Mouse (Mus musculus): ENCODE measurements around the gene Prep. TPM values are rescaled to one million over a fixed set of nuclear protein-coding genes. Genes with fewer than 3 reads are reported as not detected.

The Prep gene
- polyA plus RNA-seq, 1 experiment from 2014 or later: 33.8 TPM

DNA sequence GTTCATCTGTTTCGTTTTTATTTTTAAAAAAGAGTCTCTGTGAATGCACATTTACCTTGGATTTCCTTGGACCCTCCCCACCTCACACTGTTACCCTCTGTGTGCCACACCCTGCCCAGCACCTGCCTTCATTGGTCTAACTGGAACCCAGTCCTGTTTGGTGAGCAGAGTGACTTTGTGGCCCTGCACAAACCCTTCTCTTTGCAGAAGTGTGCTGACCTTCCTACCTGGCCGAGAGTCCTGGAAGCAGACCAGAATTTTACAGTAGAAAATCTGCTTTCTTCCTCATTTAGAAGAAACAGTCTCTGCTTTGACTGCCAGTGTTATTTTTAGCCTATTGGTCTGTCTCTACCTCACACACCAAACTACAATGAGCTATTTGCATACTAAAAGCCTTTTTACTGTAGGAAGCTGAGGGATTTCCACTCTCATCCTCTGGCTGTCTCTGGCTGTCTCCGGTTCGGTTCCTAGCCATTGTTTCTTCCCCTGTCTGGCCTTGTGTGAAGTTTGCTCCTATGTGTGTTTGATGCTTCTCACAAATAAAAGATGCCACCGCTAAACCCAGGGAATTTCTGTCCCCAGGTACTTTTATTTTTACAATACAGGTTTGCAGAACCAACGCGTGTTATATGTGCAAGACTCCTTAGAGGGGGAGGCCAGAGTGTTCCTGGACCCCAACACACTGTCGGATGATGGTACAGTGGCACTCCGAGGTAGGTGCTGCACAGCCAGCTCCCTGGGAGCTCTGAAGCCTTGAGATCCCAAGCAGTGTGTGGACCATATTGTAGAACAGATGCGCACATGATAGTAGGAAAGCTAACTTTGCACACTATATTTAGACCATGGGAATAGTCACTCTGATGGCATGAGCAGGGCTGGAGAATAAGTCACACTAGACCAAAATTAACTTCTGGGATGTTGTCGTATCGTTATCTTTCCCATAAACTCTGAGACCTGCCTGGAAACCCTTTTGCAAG, 25.4 kb downstream of the Prep start:
- H3K27ac ChIP-seq: no peak overlapping the region

DNA sequence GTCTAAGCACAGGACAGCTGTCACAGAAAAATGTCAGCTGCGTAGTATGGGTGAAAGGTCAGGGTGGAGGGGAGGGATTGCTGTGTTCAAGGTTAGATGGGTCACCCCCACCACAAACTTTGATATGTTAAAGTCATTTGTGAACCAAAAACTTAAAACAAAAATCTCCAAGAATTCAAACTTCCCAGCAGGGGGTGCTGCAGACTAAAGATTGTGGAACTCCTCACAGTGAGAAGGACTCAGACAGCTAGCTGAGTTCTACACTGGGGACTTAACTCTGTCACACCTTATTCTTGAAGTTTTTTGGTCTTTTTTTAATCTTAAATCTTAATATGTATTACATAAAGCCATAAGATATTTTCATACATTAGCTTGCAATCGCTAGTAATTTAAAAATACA, 31.7 kb downstream of the Prep start:
- Histone ChIP-seq H3K27ac (no peak overlapping the region), H3K4me3 (replicated peaks) (no peak overlapping the region), H3K9me3 (no peaks in the 10 kb centered on the region), H3K36me3 (peaks cover 75% of the 10 kb centered on the region), H3K4me2 (no peak overlapping the region), H3K4me1 (replicated peaks) (no peaks in the 10 kb centered on the region), H3K27me3 (no peaks in the 10 kb centered on the region), H3K9ac (replicated peaks) (no peak overlapping the region)
- WGBS: 97% methylated on average over 2 of the region's 2 CpGs
- ATAC-seq (ENCODE audit: insufficient number of reproducible peaks, insufficient read depth, low FRiP score, low TSS enrichment, low read depth): no peak

More for the DNA sequence above, 25.4 kb downstream of the Prep start:
- Histone ChIP-seq H3K9me3 (no peaks in the 10 kb centered on the region), H3K36me3 (peaks cover 62% of the 10 kb centered on the region), H3K4me3 (replicated peaks) (no peak overlapping the region), H3K4me2 (no peak overlapping the region), H3K27me3 (no peaks in the 10 kb centered on the region), H3K9ac (replicated peaks) (no peak overlapping the region), H3K4me1 (replicated peaks) (0 out of 2 replicates have a peak, but pooled peaks cover 12% of the 10 kb centered on the region)
- 87% methylated on average over 12 of the region's 12 CpGs for WGBS
- ATAC-seq (ENCODE audit: insufficient number of reproducible peaks, insufficient read depth, low FRiP score, low TSS enrichment, low read depth): no peak

DNA sequence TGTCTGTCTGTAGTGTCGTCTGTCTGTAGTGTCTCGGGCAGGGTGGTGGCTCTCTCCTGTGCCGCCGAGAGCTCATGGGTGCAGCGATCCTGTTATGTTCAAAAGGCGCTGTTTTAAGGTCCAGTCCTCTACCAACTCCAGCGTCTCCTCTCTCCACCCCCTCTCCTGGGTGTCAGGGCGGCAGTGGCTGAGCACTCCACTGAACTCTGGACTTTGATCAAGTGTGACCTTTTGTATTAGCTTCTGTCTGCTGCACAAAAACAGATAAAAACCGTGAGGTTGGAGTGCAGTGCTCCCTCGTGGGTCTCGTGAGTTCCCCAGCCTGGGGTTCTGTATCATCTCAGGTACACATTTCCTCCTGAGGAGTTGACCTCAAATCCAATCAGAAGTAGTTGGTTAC, 33.5 kb downstream of the Prep start:
- Histone ChIP-seq H3K9me3 (no peaks in the 10 kb centered on the region), H3K27me3 (no peaks in the 10 kb centered on the region), H3K36me3 (peaks cover 63% of the 10 kb centered on the region), H3K4me2 (no peak overlapping the region), H3K4me1 (replicated peaks) (0 out of 2 replicates have a peak, but pooled peaks cover 3% of the 10 kb centered on the region), H3K9ac (replicated peaks) (no peak overlapping the region), H3K4me3 (replicated peaks) (no peak overlapping the region), H3K27ac (no peak overlapping the region)
- ATAC-seq (ENCODE audit: insufficient number of reproducible peaks, insufficient read depth, low FRiP score, low TSS enrichment, low read depth): no peak
- WGBS: 89% methylated on average over 11 of the region's 11 CpGs

DNA sequence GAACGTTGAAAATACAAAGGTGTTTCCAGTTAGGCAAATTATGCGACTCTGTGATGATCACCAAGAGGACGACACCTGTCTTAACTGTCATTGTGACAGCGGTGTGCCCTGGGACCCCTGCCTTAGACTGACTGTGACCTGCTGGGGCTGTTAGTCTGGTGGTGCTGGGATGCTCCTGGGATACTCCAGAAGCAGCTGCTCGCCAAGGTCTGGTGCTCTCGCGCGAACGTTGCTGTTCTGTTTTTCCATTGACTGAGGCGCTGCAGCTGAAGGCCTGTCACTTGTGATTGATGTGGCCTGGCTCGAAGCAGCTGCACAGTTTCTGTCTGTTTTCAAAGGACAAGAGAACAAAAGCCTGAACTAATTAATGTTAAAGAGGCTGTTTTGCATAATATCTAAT, 36.2 kb downstream of the Prep start:
- Histone ChIP-seq H3K36me3 (peaks cover 58% of the 10 kb centered on the region), H3K9me3 (no peaks in the 10 kb centered on the region), H3K4me1 (replicated peaks) (0 out of 2 replicates have a peak, but pooled peaks cover 3% of the 10 kb centered on the region), H3K4me3 (replicated peaks) (no peak overlapping the region), H3K27me3 (no peaks in the 10 kb centered on the region), H3K27ac (no peak overlapping the region), H3K9ac (replicated peaks) (no peak overlapping the region), H3K4me2 (no peak overlapping the region)
- WGBS: 52% methylated on average over 11 of the region's 11 CpGs
- ATAC-seq (ENCODE audit: insufficient number of reproducible peaks, insufficient read depth, low FRiP score, low TSS enrichment, low read depth): no peak

DNA sequence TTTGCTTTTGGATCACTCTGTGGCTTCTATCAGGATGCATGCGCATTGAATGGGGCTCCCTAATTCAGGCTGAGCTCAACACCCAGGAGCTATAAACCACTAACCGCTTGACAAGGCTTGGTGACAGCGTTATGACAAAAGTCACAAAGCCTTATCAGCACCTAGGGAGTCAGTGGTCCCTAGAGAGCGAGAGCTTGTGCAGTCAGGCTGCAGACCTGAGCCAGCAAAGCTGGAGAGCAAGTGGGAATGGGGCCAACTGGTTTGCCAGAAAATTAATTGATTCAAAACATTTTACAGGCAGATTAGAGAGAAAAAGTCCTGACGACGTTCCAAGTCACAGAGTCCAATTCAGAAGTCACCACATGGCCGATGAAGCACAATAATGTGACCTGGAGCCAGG, 37.1 kb downstream of the Prep start:
- Histone ChIP-seq H3K27ac (no peak overlapping the region), H3K4me2 (no peak overlapping the region), H3K36me3 (peaks cover 58% of the 10 kb centered on the region), H3K27me3 (no peaks in the 10 kb centered on the region), H3K4me3 (replicated peaks) (no peak overlapping the region), H3K9ac (replicated peaks) (no peak overlapping the region), H3K9me3 (no peaks in the 10 kb centered on the region), H3K4me1 (replicated peaks) (0 out of 2 replicates have a peak, but pooled peaks cover 3% of the 10 kb centered on the region)
- no peak for ATAC-seq (ENCODE audit: insufficient number of reproducible peaks, insufficient read depth, low FRiP score, low TSS enrichment, low read depth)
- 66% methylated on average over 7 of the region's 7 CpGs for WGBS

DNA sequence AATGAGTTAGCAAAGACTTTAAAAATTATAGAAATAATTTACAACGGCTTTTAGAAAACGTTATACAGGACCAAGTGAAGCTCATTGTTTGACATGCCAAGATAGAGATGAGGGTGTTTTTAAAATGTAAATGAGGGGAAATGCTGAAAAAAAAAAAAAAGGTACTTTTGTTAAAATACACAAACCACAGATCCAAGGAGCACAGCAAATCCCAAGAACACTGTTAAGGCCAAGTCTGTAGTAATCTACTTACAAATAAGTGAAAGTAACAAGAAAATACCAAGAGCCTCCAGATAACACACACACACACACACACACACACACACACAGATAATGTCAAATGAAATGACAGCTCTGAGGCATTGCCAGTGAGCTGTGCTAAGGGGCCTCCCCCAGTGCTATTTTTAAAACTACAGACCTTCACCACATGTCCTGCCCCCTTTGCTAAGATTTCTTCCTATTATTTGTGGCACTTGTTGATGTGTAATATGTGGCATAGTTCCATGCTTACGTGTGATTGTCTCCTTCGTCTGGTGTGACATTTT, 37.6 kb downstream of the Prep start:
- WGBS: 85% methylated on average over 4 of the region's 4 CpGs
- Histone ChIP-seq H3K4me3 (replicated peaks) (no peak overlapping the region), H3K9me3 (no peaks in the 10 kb centered on the region)

DNA sequence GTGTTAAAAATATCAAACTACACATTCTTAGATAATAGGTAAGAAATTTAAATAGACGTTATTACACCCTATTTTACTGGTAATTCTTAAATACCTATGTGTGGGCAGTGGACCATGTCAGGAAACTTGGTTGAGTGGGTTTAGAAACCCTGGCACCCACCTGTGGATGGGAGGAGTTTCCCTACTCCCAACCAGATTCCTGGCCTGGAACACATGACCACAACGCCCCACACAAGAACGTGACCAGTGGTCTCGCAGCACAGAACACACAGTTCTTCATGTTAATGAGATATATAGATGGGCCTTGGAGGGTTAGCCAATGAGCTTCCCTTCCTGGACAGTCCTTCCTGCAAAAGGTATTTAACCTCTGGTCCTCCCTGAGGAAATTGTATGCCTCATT, 39.5 kb downstream of the Prep start:
- WGBS: 89% methylated on average over 4 of the region's 4 CpGs
- Histone ChIP-seq H3K36me3 (peaks cover 61% of the 10 kb centered on the region), H3K27me3 (no peaks in the 10 kb centered on the region), H3K4me1 (replicated peaks) (0 out of 2 replicates have a peak, but pooled peaks cover 3% of the 10 kb centered on the region), H3K27ac (no peak overlapping the region), H3K9me3 (no peaks in the 10 kb centered on the region), H3K9ac (replicated peaks) (no peak overlapping the region), H3K4me2 (no peak overlapping the region), H3K4me3 (replicated peaks) (no peak overlapping the region)
- no peak for ATAC-seq (ENCODE audit: insufficient number of reproducible peaks, insufficient read depth, low FRiP score, low TSS enrichment, low read depth)

More for the DNA sequence above, 37.6 kb downstream of the Prep start:
- Histone ChIP-seq H3K36me3 (peaks cover 58% of the 10 kb centered on the region), H3K4me1 (replicated peaks) (0 out of 2 replicates have a peak, but pooled peaks cover 3% of the 10 kb centered on the region), H3K9ac (replicated peaks) (no peak overlapping the region), H3K27ac (no peak overlapping the region), H3K4me2 (no peak overlapping the region), H3K27me3 (no peaks in the 10 kb centered on the region)
- no peak for ATAC-seq (ENCODE audit: insufficient number of reproducible peaks, insufficient read depth, low FRiP score, low TSS enrichment, low read depth)

DNA sequence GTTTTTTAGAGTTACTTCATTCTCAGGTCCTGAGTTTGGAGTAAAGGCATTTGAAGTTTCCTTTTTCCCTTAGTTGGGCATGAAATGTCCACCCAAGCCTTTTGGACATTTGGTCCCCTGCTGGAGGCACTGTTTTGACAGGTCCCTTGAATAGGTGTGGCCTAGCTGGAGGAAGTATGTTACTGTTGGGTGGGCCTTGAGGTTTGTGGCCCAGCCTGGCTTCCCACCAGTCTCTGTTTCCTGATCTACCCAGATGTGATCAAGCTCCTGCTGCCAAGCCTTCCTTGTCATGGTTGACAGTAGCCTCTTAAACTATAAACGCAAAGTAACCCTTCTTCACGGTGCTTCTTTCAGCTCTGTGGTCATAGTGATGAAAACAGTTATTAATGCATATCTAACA, 40.3 kb downstream of the Prep start:
- H3K4me2 ChIP-seq: no peak overlapping the region
- no peak overlapping the region for H3K9ac ChIP-seq (replicated peaks)
- H3K36me3 ChIP-seq: peaks cover 63% of the 10 kb centered on the region
- no peaks in the 10 kb centered on the region for H3K27me3 ChIP-seq
- no peak overlapping the region for H3K27ac ChIP-seq
- no peak overlapping the region for H3K4me3 ChIP-seq (replicated peaks)
- no peaks in the 10 kb centered on the region for H3K9me3 ChIP-seq
- 0 out of 2 replicates have a peak, but pooled peaks cover 3% of the 10 kb centered on the region for H3K4me1 ChIP-seq (replicated peaks)
- 96% methylated on average over 2 of the region's 2 CpGs for WGBS
- no peak for ATAC-seq (ENCODE audit: insufficient number of reproducible peaks, insufficient read depth, low FRiP score, low TSS enrichment, low read depth)

DNA sequence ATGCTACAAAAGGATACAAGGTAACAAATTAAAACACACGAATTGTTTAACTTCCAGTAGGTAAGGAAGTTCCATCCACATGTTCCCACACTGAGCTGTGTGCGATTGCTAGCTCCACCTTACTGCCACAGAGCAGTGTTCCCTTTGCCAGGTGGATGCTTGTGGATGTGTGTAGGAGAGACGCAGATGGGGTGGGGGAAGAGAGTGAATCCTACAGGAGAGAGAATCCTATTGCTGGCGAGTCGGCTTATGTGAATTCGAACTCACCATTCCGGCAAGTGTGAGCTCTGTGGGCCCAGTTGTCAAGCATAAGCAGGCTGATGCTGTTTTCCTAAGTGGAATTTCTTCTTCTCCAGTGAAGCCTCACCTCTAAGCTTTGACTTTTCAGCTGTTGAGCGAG, 42.0 kb downstream of the Prep start:
- H3K4me1 ChIP-seq (replicated peaks): 0 out of 2 replicates have a peak, but pooled peaks cover 2% of the 10 kb centered on the region
- H3K9ac ChIP-seq (replicated peaks): no peak overlapping the region
- H3K4me3 ChIP-seq (replicated peaks): no peak overlapping the region
- H3K27ac ChIP-seq: no peak overlapping the region
- H3K36me3 ChIP-seq: peaks cover 68% of the 10 kb centered on the region
- ATAC-seq (ENCODE audit: insufficient number of reproducible peaks, insufficient read depth, low FRiP score, low TSS enrichment, low read depth): no peak
- H3K27me3 ChIP-seq: no peaks in the 10 kb centered on the region
- H3K9me3 ChIP-seq: no peaks in the 10 kb centered on the region
- 96% methylated on average over 8 of the region's 8 CpGs for WGBS
- H3K4me2 ChIP-seq: no peak overlapping the region

DNA sequence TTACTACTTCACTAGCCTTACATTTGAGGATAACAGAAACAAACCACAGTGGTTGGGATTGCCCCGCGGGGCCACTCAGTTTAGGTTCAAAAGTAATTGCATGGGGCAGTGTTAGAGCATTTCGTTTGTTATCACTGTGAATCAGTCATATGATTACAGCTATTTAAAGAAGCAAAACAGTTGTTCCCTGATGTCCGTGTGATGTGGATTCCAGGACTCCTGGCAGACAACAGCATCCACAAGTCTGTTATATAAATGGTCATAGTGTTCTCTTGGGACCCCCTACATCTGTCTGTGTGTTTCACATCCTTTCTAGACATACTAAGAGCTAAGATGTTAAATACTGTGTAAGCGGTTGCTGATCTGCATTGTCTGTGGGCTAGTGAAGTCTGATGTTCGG, 43.0 kb downstream of the Prep start:
- Histone ChIP-seq H3K4me1 (replicated peaks) (no peaks in the 10 kb centered on the region), H3K9me3 (no peaks in the 10 kb centered on the region), H3K4me2 (no peak overlapping the region), H3K4me3 (replicated peaks) (no peak overlapping the region), H3K27me3 (no peaks in the 10 kb centered on the region), H3K36me3 (peaks cover 78% of the 10 kb centered on the region), H3K9ac (replicated peaks) (no peak overlapping the region), H3K27ac (no peak overlapping the region)
- 91% methylated on average over 6 of the region's 6 CpGs for WGBS
- no peak for ATAC-seq (ENCODE audit: insufficient number of reproducible peaks, insufficient read depth, low FRiP score, low TSS enrichment, low read depth)

DNA sequence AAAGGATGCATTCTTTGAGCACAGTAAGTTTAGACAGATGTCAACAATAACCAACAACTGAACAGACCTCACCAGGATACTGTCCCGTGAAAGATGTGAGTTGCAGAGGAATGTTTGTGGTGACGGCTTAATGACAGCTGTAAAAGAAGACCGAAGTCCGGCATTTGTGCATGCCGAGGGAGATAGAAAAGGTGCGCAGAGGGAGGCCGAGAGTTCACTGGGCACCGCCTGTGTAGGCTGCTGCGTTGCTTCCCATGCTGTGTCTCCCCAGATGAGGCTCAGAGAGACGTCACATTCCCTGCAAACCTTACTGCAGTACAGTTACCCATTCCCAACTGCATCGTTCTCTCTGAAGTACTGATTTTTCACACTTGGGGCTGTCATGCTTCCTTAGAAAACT, 45.9 kb downstream of the Prep start:
- no peak overlapping the region for H3K4me3 ChIP-seq (replicated peaks)
- WGBS: 50% methylated on average over 11 of the region's 11 CpGs
- no peaks in the 10 kb centered on the region for H3K9me3 ChIP-seq
- H3K27ac ChIP-seq: no peak overlapping the region
- no peak for ATAC-seq (ENCODE audit: insufficient number of reproducible peaks, insufficient read depth, low FRiP score, low TSS enrichment, low read depth)
- peaks cover 86% of the 10 kb centered on the region for H3K36me3 ChIP-seq
- no peak overlapping the region for H3K9ac ChIP-seq (replicated peaks)
- H3K4me1 ChIP-seq (replicated peaks): no peaks in the 10 kb centered on the region
- H3K4me2 ChIP-seq: no peak overlapping the region
- H3K27me3 ChIP-seq: no peaks in the 10 kb centered on the region

All from limb, embryonic 12.5 days (tissue).